Mouse (Mus musculus) ovary, postnatal 14 days (tissue): ENCODE measurements around the gene Vps11.
"Not testable (repeated sequence)": the region's sequence is repeated elsewhere in the genome, so short reads cannot be mapped to it uniquely, and the experiment has no call there.

Experiments used
- DNase-seq: peaks from one replicate; pipeline ENCODE4 v3.0.0; 2022; ENCODE audit warnings: low spot score

The Vps11 gene

DNA sequence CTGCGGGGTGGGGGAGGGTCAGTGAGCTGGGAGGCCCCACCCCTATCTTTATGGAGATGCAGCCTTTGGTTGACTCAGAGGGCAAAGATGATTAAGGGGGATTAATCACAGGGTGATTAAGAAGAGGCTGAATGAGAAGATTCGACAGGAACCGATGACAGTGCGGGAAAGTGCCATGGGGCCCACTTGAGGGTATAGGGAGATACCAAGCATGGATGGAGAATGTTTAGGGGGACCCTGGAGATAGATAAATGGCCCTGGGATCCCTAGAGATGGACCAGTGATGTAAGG, 47.3 kb downstream of the Vps11 start:
- no peak for DNase-seq

DNA sequence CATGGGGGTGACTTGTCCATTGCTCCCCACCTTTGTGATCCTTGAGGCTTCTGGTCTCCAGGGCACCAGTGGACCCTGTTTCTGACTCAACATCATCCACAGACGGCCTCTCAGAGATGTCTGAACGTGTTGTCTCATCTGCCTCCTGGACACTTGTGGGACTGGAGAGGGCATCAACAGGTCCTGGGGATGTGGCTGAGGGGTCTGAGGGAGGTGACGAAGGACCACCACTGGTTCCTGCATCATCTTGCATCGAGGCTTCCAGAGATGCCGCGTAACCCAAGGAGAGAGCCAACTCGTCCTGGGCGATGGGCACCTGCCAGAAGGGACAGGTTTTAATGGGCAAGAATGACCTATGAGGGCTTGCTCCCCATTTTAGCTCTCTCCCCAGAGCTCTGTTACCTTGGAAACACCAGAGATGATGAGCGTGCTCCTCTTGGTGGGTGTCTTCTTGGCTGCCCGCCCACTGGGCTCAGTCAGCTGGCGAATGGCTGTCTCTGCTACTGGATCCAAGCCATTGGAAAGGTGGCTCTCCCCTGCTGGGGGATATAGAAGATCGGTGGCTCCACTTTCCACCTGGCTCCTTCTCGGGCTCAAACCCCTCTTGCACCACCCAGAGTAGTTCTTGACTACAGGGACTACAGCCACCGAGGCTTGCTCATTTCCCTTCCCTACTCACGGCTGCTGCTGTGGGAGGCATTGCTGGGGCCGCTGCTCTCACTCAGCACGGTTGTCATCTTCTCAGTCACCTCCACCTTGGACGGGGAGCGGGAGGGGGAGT, 47.8 kb downstream of the Vps11 start:
- DNase-seq, result no peak

DNA sequence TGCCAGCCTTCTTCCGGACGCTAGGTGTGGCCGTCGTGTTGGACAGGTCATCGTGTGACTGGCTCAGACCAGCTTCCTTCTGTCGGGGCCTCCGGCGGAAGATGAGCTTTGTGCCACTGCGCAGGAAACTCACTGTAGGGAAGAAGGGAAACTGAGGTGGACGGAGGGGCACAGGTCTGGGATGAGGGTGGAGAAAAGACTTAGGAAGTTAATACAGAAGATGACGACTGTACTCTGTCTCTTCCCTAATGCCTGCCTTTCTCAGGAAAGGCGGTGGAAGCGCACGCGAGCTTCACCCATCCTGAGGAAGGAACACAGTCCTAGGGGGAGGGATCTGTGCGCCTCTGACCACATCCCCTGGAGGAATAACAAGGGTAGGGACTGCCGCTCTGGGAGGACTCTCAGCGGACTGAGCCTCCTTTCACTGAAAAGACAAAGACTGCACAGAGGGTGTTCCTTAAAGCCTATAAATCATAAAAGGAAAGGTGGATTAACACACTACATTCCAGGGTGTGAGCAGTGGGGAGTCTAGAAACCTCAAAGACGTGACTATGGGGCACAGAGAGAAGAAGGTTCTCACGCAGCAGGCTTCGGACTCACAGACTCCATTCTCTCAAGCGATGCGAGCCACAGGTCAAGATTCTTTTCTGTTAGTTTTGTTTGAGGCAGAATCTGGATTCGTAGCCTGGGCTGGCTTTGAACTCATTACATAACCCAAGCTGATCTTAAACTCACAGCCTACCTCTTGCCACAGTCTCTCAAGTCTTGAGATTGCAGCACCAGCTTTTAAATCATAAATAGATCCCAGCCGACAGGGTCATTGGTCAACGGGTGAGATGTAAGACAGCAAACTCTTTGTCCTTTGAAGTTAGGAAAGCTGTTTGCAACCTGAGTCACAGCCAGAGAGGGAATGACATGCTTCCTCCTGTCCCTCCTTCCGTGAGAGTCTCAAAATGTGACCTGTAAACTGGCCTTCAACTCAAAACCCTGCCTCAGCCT, 50.0 kb downstream of the Vps11 start:
- DNase-seq, result no peak

DNA sequence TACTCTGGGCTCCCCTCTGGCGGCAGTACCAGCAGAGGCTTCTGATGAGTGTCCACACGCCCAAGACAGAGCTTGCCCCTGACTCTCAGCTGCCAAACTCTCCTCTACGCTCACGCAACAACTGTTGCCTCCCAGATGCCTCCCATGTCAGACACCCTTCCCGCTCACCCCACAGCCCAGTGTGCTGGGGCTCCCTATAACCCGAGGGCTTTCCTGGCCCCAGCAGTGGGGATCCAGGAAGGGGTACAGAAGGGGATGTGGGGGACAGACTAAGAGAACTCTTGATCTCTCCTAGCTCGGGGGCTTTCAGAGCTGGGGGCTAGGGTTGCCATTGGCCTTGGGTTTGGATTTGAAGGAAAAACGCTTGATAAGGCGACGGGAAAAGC, 50.7 kb downstream of the Vps11 start:
- DNase-seq, result no peak

DNA sequence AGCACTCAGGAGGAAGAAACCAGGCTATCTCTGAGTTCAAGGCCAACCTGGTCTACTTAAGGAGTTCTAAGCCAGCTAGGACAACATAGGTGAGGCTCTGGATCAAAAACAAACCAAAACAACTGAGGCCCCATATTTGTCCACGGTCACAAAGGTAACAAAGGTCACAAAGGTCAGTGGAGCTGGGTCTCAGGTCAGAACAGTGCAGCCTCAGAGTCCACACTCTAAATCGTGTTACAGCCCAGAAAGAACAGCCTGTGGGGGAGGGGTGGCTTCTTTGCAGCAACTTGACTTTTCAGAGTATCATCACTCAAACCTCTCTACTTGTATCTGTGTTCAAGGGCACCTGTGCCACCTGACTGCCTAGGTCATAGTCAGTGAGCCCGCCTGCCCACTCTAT, 51.7 kb downstream of the Vps11 start:
- DNase-seq, result no peak

DNA sequence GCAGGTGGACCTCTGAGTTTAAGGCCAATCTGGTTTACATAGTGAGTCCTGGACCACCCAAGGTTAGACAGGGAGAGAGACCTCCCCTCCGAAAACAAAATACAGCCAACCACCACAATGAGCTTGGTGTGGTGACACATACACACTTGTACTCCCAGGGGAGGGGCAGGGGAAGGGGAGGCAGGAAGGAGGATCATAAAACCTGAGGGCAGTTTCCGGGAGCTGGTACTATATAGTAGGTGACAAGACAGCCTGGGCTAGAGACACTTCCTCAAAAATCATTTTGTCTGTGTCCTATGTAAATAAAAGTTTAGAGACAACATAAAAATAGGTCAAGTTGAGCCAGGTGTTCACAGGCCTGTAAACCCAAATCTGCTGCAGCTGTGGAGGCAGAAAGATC, 54.2 kb downstream of the Vps11 start:
- DNase-seq, result no peak

DNA sequence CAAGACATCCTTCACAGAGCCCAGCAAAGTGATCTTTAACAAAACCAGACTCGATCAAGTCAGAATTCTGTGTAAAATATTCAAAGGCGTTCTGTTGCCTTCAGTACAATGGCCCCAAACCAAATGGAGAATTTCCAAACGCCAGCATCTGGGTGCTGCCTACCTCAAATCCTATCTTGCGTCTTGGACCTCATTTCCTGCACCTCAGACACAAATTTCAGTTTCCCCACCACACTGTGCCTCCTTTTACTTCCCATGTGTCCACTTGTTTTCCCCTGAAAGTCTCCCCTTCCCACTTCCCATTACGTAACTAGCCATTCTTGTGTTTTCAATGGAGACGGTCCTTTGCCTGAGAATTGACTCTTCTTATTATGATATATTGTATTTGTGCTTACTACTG, 54.9 kb downstream of the Vps11 start:
- DNase-seq, result no peak

DNA sequence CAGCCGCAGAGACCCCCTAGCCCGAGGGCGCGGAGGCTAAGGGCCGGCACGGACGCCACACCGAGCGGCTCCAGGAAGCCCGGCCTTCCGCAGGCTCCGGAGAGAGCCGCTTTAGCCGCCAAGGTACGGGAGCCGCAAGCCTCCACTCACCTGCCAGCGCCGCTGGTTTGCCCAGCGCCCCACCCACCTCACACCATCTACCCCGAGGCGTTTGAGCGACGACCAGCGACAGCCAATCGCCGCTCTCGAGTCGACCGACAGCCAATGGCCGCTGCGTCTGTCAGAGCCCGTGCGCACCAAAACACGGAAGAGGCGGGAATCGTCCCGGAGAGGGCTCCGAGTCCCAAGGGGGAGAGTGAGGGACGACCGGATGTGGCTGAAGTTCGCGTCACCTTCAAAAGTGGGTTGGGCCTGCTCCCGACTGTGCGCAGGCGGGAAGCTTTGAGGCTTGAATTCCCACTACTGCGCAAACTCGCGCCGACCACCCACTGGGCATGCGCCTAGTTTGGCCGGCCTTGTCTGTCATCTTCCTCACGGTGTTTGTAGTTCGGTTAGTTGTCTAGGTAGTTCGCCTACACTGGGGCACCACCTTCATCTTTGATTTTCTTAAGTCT, 55.9 kb downstream of the Vps11 start, which contains the start of gene Hinfp:
TSS of gene Hinfp (minus strand) at position 206 of the 614 bp plus-strand sequence.
- DNase-seq, result peak; percentile 93

DNA sequence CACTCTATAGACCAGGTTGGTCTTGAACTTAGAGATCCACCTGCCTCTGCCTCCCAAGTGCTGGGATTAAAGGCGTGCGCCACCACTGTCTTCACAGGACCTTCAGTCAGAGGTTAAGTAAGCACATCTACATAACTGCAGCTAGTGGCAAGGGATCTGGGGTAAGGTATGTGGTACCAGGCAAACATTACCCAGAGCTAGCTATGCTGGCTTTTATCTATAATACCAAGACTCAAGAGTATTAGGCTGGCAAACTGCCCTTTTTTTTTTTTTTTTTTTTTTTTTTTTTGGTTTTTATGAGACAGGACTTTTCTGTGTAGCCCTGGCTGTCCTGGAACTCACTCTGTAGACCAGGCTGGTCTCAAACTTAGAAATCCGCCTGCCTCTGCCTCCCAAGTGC, 61.5 kb downstream of the Vps11 start:
- DNase-seq, result not testable (repeated sequence)
